Mouse (Mus musculus): ENCODE measurements around the gene Clcnka. TPM values are rescaled to one million over a fixed set of nuclear protein-coding genes. Genes with fewer than 3 reads are reported as not detected.

Clcnka gene
- not detected for polyA plus RNA-seq (2017; shearing (Covaris generic))

GRCm38 (mm10) chr4:141398545-141398944, at the start of gene Clcnka:
Gene Clcnka, minus strand, starts transcription at chr4:141398724.

GRCm38 (mm10) chr4:141444451-141445327, 46.2 kb upstream of the Clcnka start, which contains the start of gene Zbtb17:
Gene Zbtb17, plus strand, starts transcription at chr4:141444654.

DNA sequence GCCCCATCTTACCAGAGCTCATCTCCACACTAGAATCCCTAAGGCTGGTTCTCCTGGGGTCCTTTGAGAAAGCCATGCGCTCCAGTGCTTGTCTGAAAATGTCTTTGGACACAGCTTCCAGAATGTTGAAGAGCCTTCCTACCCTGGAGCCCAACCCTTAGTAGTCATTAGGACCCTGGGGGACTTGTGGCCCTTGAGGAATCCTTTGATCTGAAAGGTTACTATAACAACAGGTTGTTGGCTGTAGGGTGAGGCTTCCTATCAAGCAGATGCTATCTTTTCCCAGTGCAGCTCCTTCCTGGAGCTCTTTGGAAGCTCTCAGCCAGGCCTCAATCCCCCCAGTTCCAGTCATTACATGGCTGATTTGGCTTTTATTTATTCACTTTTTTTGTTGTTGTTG, 37.5 kb upstream of the Clcnka start, which contains the start of gene Srarp:
Gene Srarp (minus strand): TSS at position 132 of the 400 bp plus-strand sequence.

GRCm38 (mm10) chr4:141420192-141420829, 21.8 kb upstream of the Clcnka start, which contains the start of gene Hspb7:
Gene Hspb7, plus strand, starts transcription at chr4:141420779.

DNA sequence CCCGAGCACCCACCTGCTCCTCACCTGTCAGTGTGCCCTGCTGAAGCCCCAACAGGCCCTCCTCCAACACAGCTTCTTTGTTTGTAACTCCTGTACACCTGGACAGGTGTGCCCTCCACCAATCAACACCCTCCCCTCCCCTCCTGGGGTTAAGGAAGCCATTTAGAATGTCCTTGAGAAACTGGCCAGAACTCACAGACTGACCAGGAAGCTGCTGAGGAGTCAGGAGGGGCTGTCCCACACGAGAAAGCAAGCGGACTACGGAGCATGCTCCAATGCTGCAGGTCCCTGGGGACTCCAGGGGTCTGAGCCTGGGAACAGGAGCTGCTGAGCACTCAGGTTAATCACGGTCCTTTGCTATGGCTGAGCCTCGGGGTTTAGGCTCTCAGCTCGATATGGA, 17.4 kb upstream of the Clcnka start, which contains the start of gene Clcnkb:
Gene Clcnkb (minus strand): TSS at position 91 of the 400 bp plus-strand sequence.

GRCm38 (mm10) chr4:141367997-141368791, 30.3 kb downstream of the Clcnka start, which contains the start of gene Fam131c:
Gene Fam131c, plus strand, starts transcription at chr4:141368220.

Other genes with a start within 250 kb of the Clcnka start
- gene Rsg1, start 184.8 kb downstream of the Clcnka start, polyA plus RNA-seq (2017; shearing (Covaris generic)), result 4.7 TPM
- gene Arhgef19, start 159.2 kb downstream of the Clcnka start, polyA plus RNA-seq (2017; shearing (Covaris generic)), result not detected
- gene Epha2, start 97.5 kb downstream of the Clcnka start, polyA plus RNA-seq (2017; shearing (Covaris generic)), result not detected
- gene Fam131c, start 30.5 kb downstream of the Clcnka start, polyA plus RNA-seq (2017; shearing (Covaris generic)), result not detected
- not detected for gene Clcnkb, start 17.3 kb upstream of the Clcnka start, polyA plus RNA-seq (2017; shearing (Covaris generic))
- not detected for gene Hspb7, start 22.1 kb upstream of the Clcnka start, polyA plus RNA-seq (2017; shearing (Covaris generic))
- gene Srarp, start 37.4 kb upstream of the Clcnka start, polyA plus RNA-seq (2017; shearing (Covaris generic)), result not detected
- 45.6 TPM for gene Zbtb17, start 45.9 kb upstream of the Clcnka start, polyA plus RNA-seq (2017; shearing (Covaris generic))
- 7.7 TPM for gene Spen, start 139.9 kb upstream of the Clcnka start, polyA plus RNA-seq (2017; shearing (Covaris generic))
- gene Fblim1, start 207.4 kb upstream of the Clcnka start, polyA plus RNA-seq (2017; shearing (Covaris generic)), result 0.29 TPM
- gene Tmem82, start 219.9 kb upstream of the Clcnka start, polyA plus RNA-seq (2017; shearing (Covaris generic)), result 0.57 TPM
- gene Slc25a34, start 225.1 kb upstream of the Clcnka start, polyA plus RNA-seq (2017; shearing (Covaris generic)), result not detected

All from inflammation-experienced regulatory T-cells, adult 16 weeks (primary cell).